Mouse (Mus musculus): ENCODE measurements around the gene Caml.

DNA sequence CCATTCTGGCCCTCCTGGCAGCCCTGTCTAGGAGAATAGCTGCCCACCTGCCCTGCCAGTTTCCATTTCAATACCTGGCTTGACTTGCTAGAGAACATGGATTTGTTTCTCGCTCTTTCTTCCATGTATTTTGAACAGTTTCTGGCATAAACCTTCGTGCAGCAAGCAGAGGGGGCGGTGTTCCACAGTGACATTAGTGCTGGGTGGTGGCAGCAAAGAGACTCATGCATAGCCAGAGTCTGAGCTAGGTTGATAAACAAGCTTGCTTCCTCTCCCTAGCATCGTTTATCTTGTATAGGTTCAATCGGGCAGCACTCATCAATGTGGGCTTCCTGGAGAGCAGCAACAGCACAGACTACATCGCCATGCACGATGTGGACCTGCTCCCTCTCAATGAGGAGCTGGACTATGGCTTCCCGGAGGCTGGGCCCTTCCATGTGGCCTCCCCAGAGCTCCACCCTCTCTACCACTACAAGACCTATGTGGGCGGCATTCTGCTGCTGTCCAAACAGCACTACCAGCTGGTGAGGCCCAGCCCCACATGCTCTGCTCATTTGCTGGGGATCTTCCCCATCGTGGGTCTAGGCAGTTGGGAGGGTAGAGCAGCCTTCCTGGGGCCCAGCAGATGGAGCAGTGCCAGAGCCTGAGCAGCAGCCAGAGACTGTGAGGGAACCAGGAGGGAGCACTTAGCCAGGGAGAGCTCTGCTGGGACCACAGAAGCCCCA, 15.7 kb upstream of the Caml start:
- TF ChIP-seq USF1 (IDR thresholded peaks at IDR 0.05; ENCODE audit: low read depth) (no peak), POLR2A (IDR thresholded peaks at IDR 0.05; ENCODE audit: insufficient read length, low read depth) (no peak), E2F4 (IDR thresholded peaks at IDR 0.05; ENCODE audit: insufficient read depth) (no peak), MYOD1 (IDR thresholded peaks at IDR 0.05; ENCODE audit: control insufficient read depth in 1 of 3, insufficient read length in 2 of 3, low read depth in 2 of 3) (no peak), MAX (IDR thresholded peaks at IDR 0.05; ENCODE audit: low read depth) (no peak), POLR2AphosphoS2 (IDR thresholded peaks at IDR 0.05; ENCODE audit: insufficient read length, low read depth) (no peak), CEBPB (IDR thresholded peaks at IDR 0.05; ENCODE audit: insufficient read depth, poor library complexity, severe bottlenecking) (no peak), SRF (IDR thresholded peaks at IDR 0.05; ENCODE audit: control insufficient read depth, insufficient read length, low read depth) (no peak)

Data from myocyte (in vitro differentiated cells).